Mouse (Mus musculus): ENCODE measurements at regions not wholly inside any gene's neighbourhood (a gene's known extent, or its start where the extent isn't known, plus 50 kb on each side); places are given as distances from the start of the nearest gene placed in this dataset.

DNA sequence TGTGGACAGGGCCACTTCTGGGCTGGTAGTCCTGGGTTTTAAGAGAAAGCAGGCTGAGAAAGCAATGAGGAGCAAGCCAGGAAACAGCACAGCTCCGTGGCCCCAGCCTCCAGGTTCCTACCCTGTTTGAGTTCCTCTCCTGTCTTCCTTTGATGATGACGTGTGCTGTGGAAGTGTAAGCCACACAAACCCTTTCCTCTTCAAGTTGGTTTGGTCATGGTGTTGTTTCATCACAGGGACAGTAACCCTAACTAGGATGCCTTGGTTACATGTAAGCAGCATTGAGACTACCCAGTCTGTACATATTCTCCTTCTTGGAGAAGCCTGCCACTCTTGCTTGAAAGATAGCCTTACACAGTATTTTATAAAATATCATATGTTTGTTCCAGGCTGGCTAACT is 534.8 kb downstream of the Ccdc171 start:
- Histone ChIP-seq H3K27me3 (ENCODE audit: control insufficient read depth) (no peaks in the 10 kb centered on the region), H3K4me3 (replicated peaks) (no peak overlapping the region), H3K36me3 (ENCODE audit: control insufficient read depth) (no peaks in the 10 kb centered on the region), H3K9me3 (ENCODE audit: control insufficient read depth, low read length) (0 out of 2 replicates have a peak, but pooled peaks cover 2% of the 10 kb centered on the region), H3K4me1 (ENCODE audit: control insufficient read depth) (no peaks in the 10 kb centered on the region)
- TF ChIP-seq TAL1 (IDR thresholded peaks at IDR 0.05; ENCODE audit: low read length) (no peak), GATA1 (IDR thresholded peaks at IDR 0.05; ENCODE audit: low read length) (no peak)

DNA sequence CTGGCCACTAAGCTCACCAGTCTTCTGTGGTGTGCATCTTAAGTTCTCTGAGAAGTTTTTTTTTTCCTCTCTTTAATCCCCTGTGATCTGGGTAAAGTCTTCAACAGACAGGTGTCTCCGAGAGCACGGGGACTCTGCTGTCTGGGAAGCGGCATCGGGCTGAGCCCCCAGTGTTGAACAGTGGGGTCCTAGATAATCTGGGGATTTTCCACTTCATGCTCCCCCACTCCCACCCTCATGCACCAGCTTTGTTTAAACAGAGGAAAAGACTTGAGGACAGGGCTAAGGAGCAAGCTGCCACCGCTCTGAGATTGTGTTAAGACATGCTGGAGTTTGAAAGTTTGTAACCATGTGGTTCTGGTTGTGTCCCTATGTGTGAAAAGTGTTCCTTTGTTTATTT is 538.4 kb downstream of the Ccdc171 start:
- H3K27me3 ChIP-seq (ENCODE audit: control insufficient read depth): no peaks in the 10 kb centered on the region
- no peaks in the 10 kb centered on the region for H3K4me1 ChIP-seq (ENCODE audit: control insufficient read depth)
- H3K4me3 ChIP-seq (replicated peaks): no peak overlapping the region
- no peaks in the 10 kb centered on the region for H3K36me3 ChIP-seq (ENCODE audit: control insufficient read depth)
- no peak for TF ChIP-seq TAL1 (IDR thresholded peaks at IDR 0.05; ENCODE audit: low read length)
- no peak for TF ChIP-seq GATA1 (IDR thresholded peaks at IDR 0.05; ENCODE audit: low read length)
- H3K9me3 ChIP-seq (ENCODE audit: control insufficient read depth, low read length): no peaks in the 10 kb centered on the region

DNA sequence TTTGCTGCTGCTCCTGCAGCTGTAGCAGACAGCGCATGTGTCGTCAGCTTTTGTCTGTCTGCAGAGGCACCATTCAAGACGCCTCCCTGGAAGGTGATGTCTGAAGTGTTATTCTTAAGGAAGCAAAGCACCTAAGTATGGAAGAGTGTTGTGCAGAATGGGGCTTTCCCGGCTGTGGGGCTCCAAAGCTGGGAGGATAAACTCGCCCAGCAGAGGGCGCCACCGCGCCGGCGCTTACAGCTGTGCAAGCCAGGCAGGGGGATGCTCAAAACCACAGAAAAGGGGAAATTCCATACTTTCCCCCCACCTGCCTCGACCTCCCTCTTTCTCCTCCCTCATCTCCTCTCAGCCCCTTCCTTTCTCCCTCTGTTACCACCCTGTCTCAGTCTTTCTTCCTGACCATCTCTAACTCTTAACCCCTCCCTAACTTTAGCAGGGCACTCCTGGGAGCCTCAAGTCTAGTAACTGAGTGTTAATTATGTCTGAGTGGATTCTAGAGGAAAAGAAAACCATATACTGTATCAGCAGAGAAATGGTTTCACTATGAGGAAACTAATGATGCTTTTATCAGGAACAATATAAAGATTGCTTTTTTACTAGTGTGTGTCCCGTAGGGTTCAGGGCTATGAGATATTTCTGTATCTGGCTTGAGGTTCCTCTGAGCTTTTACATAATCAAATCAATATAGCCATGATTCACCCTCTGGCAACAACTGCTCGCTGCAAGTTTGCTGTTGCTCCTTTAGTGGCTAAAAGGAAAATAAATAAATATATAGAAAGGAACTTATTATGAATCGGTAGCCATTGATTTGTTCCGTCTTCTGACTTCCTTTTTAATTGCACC is 539.5 kb downstream of the Ccdc171 start:
- H3K4me1 ChIP-seq (ENCODE audit: control insufficient read depth): no peaks in the 10 kb centered on the region
- TF ChIP-seq TAL1 (IDR thresholded peaks at IDR 0.05; ENCODE audit: low read length): no peak
- no peak for TF ChIP-seq GATA1 (IDR thresholded peaks at IDR 0.05; ENCODE audit: low read length)
- no peak overlapping the region for H3K4me3 ChIP-seq (replicated peaks)
- H3K36me3 ChIP-seq (ENCODE audit: control insufficient read depth): no peaks in the 10 kb centered on the region
- no peaks in the 10 kb centered on the region for H3K27me3 ChIP-seq (ENCODE audit: control insufficient read depth)
- no peaks in the 10 kb centered on the region for H3K9me3 ChIP-seq (ENCODE audit: control insufficient read depth, low read length)

DNA sequence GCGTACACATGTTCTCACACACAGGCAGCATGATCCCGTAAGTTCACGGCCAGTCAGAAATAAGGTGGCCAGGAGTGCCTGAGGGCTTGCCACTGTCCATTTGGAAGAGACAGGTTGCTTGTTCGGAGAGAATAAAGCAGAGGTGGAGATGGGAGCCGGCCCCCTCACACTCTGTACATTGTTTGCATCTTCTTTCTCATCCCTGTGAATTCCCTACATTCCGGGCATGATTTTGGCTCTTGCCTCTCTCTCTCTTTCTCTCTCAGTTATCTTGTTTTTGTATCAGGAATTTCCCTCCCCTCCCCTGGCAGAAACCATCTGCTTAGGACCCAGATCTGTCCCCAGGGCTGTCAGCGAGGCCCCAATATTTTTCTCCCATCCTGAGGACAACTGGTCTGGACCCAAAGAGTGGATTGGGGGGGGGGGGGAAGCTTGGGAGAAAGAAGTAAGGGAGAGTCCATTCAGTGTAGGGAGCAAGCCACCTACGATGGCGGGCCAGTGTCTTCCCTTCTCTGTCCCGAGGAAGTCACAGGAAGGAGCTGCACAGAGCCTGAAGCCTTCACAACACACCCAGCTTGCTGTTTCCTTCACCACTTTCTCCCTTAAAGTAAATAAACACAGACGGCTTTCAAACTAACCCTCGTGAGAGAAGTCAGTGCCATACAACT is 540.2 kb downstream of the Ccdc171 start:
- no peaks in the 10 kb centered on the region for H3K36me3 ChIP-seq (ENCODE audit: control insufficient read depth)
- H3K9me3 ChIP-seq (ENCODE audit: control insufficient read depth, low read length): no peaks in the 10 kb centered on the region
- TF ChIP-seq GATA1 (IDR thresholded peaks at IDR 0.05; ENCODE audit: low read length) (no peak), TAL1 (IDR thresholded peaks at IDR 0.05; ENCODE audit: low read length) (no peak)
- H3K27me3 ChIP-seq (ENCODE audit: control insufficient read depth): no peaks in the 10 kb centered on the region
- no peaks in the 10 kb centered on the region for H3K4me1 ChIP-seq (ENCODE audit: control insufficient read depth)
- no peak overlapping the region for H3K4me3 ChIP-seq (replicated peaks)

DNA sequence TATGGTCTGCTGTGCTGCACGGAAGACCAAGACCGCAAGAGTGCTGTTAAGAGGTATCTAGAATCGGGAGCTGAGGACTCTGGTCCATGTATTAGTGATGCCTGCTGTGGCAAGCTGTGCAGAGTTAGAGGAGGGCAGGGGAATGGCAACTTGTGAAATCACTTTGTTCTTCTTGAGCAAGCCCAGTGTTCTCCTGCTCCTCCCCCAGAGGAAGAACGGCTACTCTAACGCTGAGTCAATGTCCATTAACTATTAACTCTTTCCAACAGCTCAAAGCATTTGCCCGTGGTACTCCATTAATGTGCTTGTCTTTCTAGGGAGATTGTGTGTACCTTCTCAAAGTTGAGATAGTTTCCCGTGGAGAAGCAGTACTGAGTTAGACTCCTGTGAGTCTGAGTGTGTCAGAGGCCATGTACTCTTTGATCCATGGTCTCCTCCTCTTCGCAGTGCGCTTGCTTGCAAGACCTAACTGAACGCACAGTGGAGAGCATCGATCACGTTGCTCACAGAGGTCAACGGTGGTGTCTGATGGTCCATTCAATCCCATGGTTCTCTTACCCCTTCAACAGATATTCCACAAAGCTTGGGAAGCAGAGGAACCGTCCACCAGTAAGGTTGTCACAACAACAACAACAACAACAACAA is 542.7 kb downstream of the Ccdc171 start:
- Histone ChIP-seq H3K9me3 (ENCODE audit: control insufficient read depth, low read length) (no peaks in the 10 kb centered on the region; the same call in 1 of the 2 replicates), H3K4me1 (ENCODE audit: control insufficient read depth) (no peaks in the 10 kb centered on the region), H3K36me3 (ENCODE audit: control insufficient read depth) (no peaks in the 10 kb centered on the region), H3K27me3 (ENCODE audit: control insufficient read depth) (no peaks in the 10 kb centered on the region), H3K4me3 (replicated peaks) (no peak overlapping the region)
- no peak for TF ChIP-seq GATA1 (IDR thresholded peaks at IDR 0.05; ENCODE audit: low read length)
- no peak for TF ChIP-seq TAL1 (IDR thresholded peaks at IDR 0.05; ENCODE audit: low read length)

DNA sequence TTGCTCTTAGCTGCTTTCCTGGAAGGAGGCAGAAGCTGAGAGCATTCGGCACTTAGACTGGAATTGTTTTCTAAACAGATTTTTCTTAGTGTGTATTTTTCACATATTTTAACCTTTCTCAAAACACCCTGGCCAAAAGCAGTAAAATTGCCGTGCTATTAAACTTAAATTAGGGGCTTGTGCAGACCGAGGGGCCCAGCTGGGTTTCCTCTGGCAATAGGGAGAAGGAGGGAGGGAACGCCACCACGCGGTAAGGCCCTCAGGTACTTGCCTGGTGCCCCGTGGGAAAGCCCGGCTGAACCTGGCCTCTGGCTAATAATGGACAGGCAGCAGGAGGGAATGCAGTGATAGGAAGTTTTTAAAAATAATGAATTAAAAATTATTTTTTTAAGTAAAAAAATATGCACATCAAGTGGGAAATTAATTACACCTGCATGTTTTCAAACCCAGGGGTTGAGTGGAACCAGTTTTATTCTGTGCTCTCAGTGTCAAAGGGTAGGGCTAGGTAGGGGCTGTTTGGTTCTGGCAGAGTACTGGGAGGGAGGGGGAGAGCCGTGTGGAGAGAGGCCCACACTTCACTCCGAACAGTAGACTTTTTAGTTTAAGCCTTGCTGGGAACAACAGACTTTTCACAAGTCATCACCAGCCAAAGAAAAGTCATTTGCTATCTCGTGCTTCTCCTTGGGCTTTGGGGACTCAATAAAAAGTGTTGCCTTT is 543.8 kb downstream of the Ccdc171 start:
- H3K36me3 ChIP-seq (ENCODE audit: control insufficient read depth): no peaks in the 10 kb centered on the region
- no peak overlapping the region for H3K4me3 ChIP-seq (replicated peaks)
- no peaks in the 10 kb centered on the region; the same call in 1 of the 2 replicates for H3K9me3 ChIP-seq (ENCODE audit: control insufficient read depth, low read length)
- no peak for TF ChIP-seq GATA1 (IDR thresholded peaks at IDR 0.05; ENCODE audit: low read length)
- TF ChIP-seq TAL1 (IDR thresholded peaks at IDR 0.05; ENCODE audit: low read length): no peak
- H3K4me1 ChIP-seq (ENCODE audit: control insufficient read depth): no peaks in the 10 kb centered on the region
- no peaks in the 10 kb centered on the region for H3K27me3 ChIP-seq (ENCODE audit: control insufficient read depth)

DNA sequence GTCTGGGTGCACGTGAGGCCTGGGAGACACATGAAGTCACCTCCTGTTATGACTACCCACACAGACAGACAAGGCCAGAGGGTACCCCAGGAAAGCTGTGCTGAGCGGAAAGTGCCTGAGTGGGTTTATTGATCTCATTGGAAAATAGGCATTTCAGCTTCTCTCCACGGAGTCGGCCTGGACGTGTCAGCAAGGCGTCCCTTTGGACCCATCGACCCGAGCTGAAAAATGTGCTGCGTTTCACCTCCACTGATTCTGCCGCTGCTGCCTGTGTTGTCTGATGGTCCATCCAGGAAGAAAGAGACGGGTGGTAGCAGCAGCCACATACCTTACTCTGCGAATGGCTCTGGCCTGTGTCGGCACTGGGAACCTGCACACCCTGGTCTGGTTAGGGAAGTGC is 544.3 kb downstream of the Ccdc171 start:
- no peaks in the 10 kb centered on the region for H3K27me3 ChIP-seq (ENCODE audit: control insufficient read depth)
- H3K9me3 ChIP-seq (ENCODE audit: control insufficient read depth, low read length): no peaks in the 10 kb centered on the region; the same call in 1 of the 2 replicates
- no peak overlapping the region for H3K4me3 ChIP-seq (replicated peaks)
- TF ChIP-seq GATA1 (IDR thresholded peaks at IDR 0.05; ENCODE audit: low read length) (no peak), TAL1 (IDR thresholded peaks at IDR 0.05; ENCODE audit: low read length) (no peak)
- H3K36me3 ChIP-seq (ENCODE audit: control insufficient read depth): no peaks in the 10 kb centered on the region
- no peaks in the 10 kb centered on the region for H3K4me1 ChIP-seq (ENCODE audit: control insufficient read depth)

DNA sequence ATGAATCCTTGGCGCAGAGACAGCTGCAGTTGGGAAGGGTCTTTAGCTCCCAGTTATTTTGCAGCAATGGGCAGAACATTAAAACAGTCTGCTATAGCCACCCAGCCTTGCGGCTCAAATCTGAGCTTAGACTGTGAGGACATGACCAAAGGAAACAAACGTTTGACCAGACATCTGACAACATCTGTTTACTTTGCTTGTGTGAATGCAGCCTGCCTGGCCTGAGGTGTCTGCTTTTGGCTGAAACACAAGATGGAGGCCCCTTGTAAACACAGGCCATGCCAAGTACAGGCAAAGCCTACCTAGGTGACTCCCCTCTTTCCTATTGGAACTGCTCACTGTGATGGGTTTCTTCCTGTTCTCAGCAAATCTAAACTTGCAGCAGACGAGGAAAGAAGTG is 544.7 kb downstream of the Ccdc171 start:
- Histone ChIP-seq H3K27me3 (ENCODE audit: control insufficient read depth) (no peaks in the 10 kb centered on the region), H3K9me3 (ENCODE audit: control insufficient read depth, low read length) (no peaks in the 10 kb centered on the region; the same call in 1 of the 2 replicates)

More for the DNA sequence above, 544.7 kb downstream of the Ccdc171 start:
- H3K36me3 ChIP-seq (ENCODE audit: control insufficient read depth): no peaks in the 10 kb centered on the region
- no peak overlapping the region for H3K4me3 ChIP-seq (replicated peaks)
- no peaks in the 10 kb centered on the region for H3K4me1 ChIP-seq (ENCODE audit: control insufficient read depth)
- TF ChIP-seq TAL1 (IDR thresholded peaks at IDR 0.05; ENCODE audit: low read length): no peak
- TF ChIP-seq GATA1 (IDR thresholded peaks at IDR 0.05; ENCODE audit: low read length): no peak
